Mouse (Mus musculus) gonadal fat pad, adult 2 months (tissue): ENCODE results near the gene Ldoc1. TPM values are rescaled to one million over a fixed set of nuclear protein-coding genes. Genes with fewer than 3 reads are reported as not detected.

Source experiments
- DNase-seq: peaks from one replicate; pipeline ENCODE4 v3.0.0-alpha.2; 2012; ENCODE audit warnings: low read depth
- polyA plus RNA-seq: library from polyadenylated mRNA; depleted of rRNA; stranded (reverse); fragments of >200 nt; gene quantifications from 2 replicates; pipeline ENCODE4 v1.2.3, GENCODE M21; 2012; rRNA removed

Ldoc1 gene
- polyA plus RNA-seq = 0.09 TPM in 1 of 2 replicates, not detected in the other

DNA sequence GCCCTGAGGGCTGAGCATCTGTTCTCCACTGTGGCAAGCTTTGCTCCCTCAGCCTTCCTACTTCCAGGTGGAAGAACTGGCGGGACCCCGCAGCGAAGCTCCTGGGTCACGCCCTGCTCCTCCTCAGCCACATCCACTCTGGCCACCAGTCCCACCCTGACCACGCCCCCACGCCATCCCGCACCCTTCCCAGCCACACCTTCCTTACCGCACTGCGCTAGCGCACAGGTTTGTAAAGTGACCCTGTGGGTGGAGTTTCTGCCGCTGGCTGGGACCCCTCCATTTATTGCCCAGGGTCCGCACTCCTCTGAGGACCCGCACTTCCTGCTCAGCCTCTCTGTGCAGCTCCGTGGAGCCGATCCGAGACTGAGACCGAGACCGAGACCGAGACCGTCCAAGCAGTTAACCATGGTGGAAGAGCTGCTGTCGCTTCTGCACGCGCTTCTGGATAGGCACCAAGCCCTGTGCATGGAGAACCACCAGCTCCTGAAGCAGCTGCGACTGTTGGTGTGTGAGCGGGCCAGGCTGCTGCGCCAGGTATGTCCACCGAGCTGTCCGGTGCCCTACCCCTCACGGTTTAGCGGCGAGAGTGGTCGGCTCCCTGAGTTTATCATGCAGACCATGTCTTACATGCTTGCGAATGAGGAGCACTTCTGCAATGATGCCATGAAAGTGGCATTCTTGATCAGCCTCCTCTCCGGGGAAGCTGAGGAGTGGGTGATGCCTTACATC lies at the start of gene Ldoc1:
Ldoc1 (plus strand) TSS at position 196 of the 732 bp plus-strand sequence.
- no peak for DNase-seq

DNA sequence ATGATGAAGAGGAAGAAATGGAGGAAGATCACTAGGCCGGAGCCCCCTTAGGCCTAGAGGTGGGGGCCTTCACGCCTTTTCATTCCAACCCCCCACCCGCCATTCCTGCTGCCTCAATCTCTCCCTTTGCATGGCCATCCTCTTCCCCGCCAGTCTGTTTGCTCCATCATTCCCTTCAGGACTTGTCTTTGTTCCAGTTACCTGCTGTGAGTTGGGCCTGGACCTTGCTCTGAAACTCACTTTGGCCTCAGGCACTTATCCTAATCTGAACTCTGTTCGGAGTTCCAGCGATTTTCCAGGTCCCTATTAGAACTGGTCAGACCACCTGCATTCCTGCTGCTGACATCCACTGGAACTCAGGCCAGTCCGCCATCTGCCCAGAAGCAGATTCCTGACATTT lies 834 bp downstream of the Ldoc1 start:
- DNase-seq = no peak

DNA sequence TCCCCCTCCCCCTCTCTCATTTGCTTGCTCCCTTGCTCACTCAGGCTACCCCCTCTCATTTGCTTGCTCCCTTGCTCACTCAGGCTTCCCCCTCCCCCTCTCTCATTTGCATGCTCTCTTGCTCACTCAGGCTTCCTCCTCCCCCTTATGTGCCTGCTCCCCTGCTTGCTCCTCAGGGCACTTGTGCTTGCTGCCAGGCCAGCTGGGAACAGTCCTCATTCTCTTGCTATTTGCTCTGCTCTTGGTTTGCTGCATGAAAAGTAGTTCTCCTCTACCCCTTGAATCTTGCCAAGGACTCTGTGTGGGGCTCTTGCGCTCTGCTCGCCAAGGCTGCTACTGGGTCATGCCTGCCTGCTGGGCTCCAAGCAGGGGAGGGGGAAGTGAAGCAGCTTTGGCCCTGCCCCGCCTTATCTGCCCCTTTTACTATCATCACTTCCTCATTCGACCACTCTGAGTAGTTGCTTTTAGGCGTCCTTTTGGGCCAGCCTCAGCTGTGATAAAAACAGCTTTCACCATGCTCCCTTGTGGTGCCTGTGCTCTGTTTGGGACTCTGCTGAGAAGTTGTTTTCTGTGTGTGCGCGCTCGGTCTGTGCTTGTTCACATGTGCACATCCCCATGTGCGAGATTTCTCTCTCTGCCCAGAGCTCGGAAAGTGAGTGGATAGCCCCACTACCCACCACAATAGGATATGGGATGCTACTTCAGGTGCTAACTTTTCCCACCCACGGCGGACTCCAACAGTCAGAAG lies 13.2 kb downstream of the Ldoc1 start:
- no peak for DNase-seq

DNA sequence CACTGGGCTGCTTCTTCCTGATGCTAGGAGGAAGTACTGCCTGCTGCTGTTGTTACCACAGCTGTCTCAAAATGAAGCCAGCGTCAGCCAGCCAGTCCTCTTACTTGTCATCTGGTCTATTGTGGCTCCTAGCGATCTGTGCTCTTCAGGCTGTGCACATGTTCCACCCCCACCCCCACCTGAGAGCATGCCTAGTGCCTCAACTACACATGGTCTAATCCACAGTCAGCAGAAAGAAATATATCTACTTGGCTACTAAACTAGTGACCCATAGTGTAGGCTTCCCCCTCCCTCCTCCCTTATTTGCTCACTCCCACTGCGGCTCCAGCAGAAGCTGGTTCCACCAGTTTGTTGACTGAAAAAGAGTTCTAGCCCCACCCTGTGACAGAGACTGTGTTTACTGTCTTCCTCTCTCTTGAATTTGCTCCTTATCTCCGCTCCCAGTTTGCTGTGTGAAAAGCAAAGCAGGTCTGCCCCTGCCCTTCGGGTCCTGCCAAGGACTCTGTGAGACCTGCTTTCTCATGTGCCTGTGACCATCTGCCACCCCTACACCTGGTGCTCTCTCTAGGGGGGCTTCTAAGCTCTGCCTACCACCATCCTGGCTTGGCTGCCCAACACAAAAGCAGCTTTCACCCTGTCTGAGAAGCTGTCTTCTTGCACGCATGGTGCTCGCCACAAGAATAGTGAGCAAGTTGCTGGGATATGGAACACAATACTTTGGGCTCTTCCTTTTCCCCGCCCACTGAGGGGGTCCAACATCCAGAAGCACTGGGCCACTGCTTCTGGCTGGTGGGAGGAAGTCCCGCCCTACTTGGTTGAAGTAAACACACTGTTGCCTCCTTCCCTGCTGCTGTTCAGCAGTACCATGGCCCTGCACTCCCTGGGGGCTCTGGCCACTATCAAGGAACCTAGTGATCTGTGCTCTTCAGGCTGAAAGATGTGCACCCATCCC lies 14.0 kb downstream of the Ldoc1 start:
- DNase-seq = no peak

DNA sequence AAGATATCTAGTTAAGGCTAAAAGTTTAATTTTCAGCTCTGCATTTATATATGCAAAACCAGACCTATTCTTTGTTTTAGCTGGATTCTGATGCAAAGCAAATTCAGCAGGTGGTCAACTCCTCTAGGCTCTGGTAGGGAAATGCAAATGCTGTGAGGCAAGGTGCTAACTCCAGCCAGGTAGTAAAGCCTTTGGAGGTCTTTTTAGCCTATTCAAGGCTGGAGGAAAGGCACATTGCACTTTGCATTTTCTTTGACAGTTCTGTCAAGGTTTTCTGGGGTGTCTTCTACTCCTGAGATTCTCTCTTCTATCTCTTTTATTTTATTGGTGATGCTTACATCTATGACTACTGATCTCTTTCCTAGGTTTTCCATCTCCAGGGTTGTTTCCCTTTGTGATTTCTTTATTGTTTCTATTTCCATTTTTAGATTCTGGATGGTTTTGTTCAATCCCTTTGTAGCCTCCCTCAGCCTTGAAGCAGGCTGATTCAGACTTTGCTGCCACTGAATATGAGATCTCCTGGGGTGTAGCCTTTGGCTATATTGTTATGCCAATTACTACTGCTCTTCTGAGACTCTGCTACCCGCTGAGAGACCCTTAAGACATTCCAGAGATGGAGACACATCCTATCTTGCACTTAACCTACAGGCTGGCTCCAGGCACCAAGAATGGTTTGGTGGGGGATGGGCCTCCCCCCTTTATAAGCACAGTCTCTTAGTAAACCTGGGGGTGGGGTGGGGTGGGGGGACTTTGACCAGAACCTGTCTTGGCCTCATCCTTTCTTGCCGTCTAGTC lies 18.4 kb downstream of the Ldoc1 start:
- no peak for DNase-seq
